Mouse (Mus musculus): ENCODE data around the gene Trim13. TPM values are rescaled to one million over a fixed set of nuclear protein-coding genes. Genes with fewer than 3 reads are reported as not detected.
"Not testable (repeated sequence)": the region's sequence is repeated elsewhere in the genome, so short reads cannot be mapped to it uniquely, and the experiment has no call there.

Gene Trim13
- polyA plus RNA-seq (2011; ENCODE audit: insufficient read depth, insufficient read length, low replicate concordance, missing spikeins), result 1.0 and 8.7 TPM in 2 replicates

GRCm38 (mm10) chr14:61597968-61598367 is at the start of gene Trim13:
Gene Trim13, plus strand, starts transcription at chr14:61598247.
- H3K27ac ChIP-seq (ENCODE audit: control insufficient read depth, insufficient read depth, low read depth, low read length, poor library complexity), result no peak within 1 kb of the TSS
- H3K4me3 ChIP-seq (replicated peaks; ENCODE audit: control insufficient read depth, low read depth, low read length), result peak within 1 kb of the TSS; percentile 67
- WGBS, result 37% methylated on average over 5 of the region's 5 CpGs
- TF ChIP-seq POLR2A (IDR thresholded peaks at IDR 0.05; ENCODE audit: borderline replicate concordance, control insufficient read depth, low read depth, low read length) (no peak), CTCF (IDR thresholded peaks at IDR 0.05; ENCODE audit: control insufficient read depth, insufficient read depth, low read length) (no peak)
- H3K4me1 ChIP-seq (ENCODE audit: control insufficient read depth, insufficient read depth, low read length), result peaks cover 2% of the 10 kb centered on the region; the same call in 1 of the 2 replicates

- H3K4me1 ChIP-seq (ENCODE audit: control insufficient read depth, insufficient read depth, low read length), result no peaks in the 10 kb centered on the region; the same call in 1 of the 2 replicates
- TF ChIP-seq POLR2A (IDR thresholded peaks at IDR 0.05; ENCODE audit: borderline replicate concordance, control insufficient read depth, low read depth, low read length) (no peak), CTCF (IDR thresholded peaks at IDR 0.05; ENCODE audit: control insufficient read depth, insufficient read depth, low read length) (no peak)
- no peak overlapping the region for H3K27ac ChIP-seq (ENCODE audit: control insufficient read depth, insufficient read depth, low read depth, low read length, poor library complexity)
- no peak overlapping the region for H3K4me3 ChIP-seq (replicated peaks; ENCODE audit: control insufficient read depth, low read depth, low read length)
- 24% methylated on average over 1 of the region's 1 CpGs for WGBS
Observed at GRCm38 (mm10) chr14:61548614-61549013, 49.4 kb upstream of the Trim13 start.

- WGBS, result 2% methylated on average over 6 of the region's 6 CpGs
- Histone ChIP-seq H3K4me3 (replicated peaks; ENCODE audit: control insufficient read depth, low read depth, low read length) (peak overlapping the region; percentile 83), H3K27ac (ENCODE audit: control insufficient read depth, insufficient read depth, low read depth, low read length, poor library complexity) (no peak overlapping the region; the same call in 1 of the 2 replicates), H3K4me1 (ENCODE audit: control insufficient read depth, insufficient read depth, low read length) (no peaks in the 10 kb centered on the region; the same call in 1 of the 2 replicates)
- no peak for TF ChIP-seq POLR2A (IDR thresholded peaks at IDR 0.05; ENCODE audit: borderline replicate concordance, control insufficient read depth, low read depth, low read length)
- TF ChIP-seq CTCF (IDR thresholded peaks at IDR 0.05; ENCODE audit: control insufficient read depth, insufficient read depth, low read length), result no peak
Observed at GRCm38 (mm10) chr14:61555931-61556288, 42.1 kb upstream of the Trim13 start.

GRCm38 (mm10) chr14:61556289-61557147 is 41.5 kb upstream of the Trim13 start, which contains the start of gene Spryd7:
Gene Spryd7, minus strand, starts transcription at chr14:61556886.
- Histone ChIP-seq H3K4me1 (ENCODE audit: control insufficient read depth, insufficient read depth, low read length) (no peaks in the 10 kb centered on the region; the same call in 1 of the 2 replicates), H3K4me3 (replicated peaks; ENCODE audit: control insufficient read depth, low read depth, low read length) (peak within 1 kb of the TSS; percentile 83), H3K27ac (ENCODE audit: control insufficient read depth, insufficient read depth, low read depth, low read length, poor library complexity) (peak within 1 kb of the TSS; percentile 43)
- under 1% methylated on average over 72 of the region's 72 CpGs for WGBS
- no peak for TF ChIP-seq CTCF (IDR thresholded peaks at IDR 0.05; ENCODE audit: control insufficient read depth, insufficient read depth, low read length)
- peak; percentile 70; the same call in 1 of the 2 replicates for TF ChIP-seq POLR2A (IDR thresholded peaks at IDR 0.05; ENCODE audit: borderline replicate concordance, control insufficient read depth, low read depth, low read length)

- Histone ChIP-seq H3K4me3 (replicated peaks; ENCODE audit: control insufficient read depth, low read depth, low read length) (no peak overlapping the region), H3K4me1 (ENCODE audit: control insufficient read depth, insufficient read depth, low read length) (no peaks in the 10 kb centered on the region; the same call in 1 of the 2 replicates), H3K27ac (ENCODE audit: control insufficient read depth, insufficient read depth, low read depth, low read length, poor library complexity) (no peak overlapping the region)
- 80% methylated on average over 6 of the region's 6 CpGs for WGBS
- no peak for TF ChIP-seq CTCF (IDR thresholded peaks at IDR 0.05; ENCODE audit: control insufficient read depth, insufficient read depth, low read length)
- TF ChIP-seq POLR2A (IDR thresholded peaks at IDR 0.05; ENCODE audit: borderline replicate concordance, control insufficient read depth, low read depth, low read length), result no peak
Observed at GRCm38 (mm10) chr14:61558901-61559300, 39.1 kb upstream of the Trim13 start.

GRCm38 (mm10) chr14:61559856-61560255 is 38.2 kb upstream of the Trim13 start:
- H3K27ac ChIP-seq (ENCODE audit: control insufficient read depth, insufficient read depth, low read depth, low read length, poor library complexity), result no peak overlapping the region
- no peak for TF ChIP-seq POLR2A (IDR thresholded peaks at IDR 0.05; ENCODE audit: borderline replicate concordance, control insufficient read depth, low read depth, low read length)
- no peak for TF ChIP-seq CTCF (IDR thresholded peaks at IDR 0.05; ENCODE audit: control insufficient read depth, insufficient read depth, low read length)
- 83% methylated on average over 3 of the region's 3 CpGs for WGBS

GRCm38 (mm10) chr14:61566211-61566610 is 31.8 kb upstream of the Trim13 start:
- H3K4me3 ChIP-seq (replicated peaks; ENCODE audit: control insufficient read depth, low read depth, low read length); H3K27ac ChIP-seq (ENCODE audit: control insufficient read depth, insufficient read depth, low read depth, low read length, poor library complexity); H3K4me1 ChIP-seq (ENCODE audit: control insufficient read depth, insufficient read depth, low read length): not testable (repeated sequence)
- WGBS, result 70% methylated on average over 4 of the region's 4 CpGs

More at GRCm38 (mm10) chr14:61559856-61560255, 38.2 kb upstream of the Trim13 start:
- H3K4me1 ChIP-seq (ENCODE audit: control insufficient read depth, insufficient read depth, low read length), result no peaks in the 10 kb centered on the region
- no peak overlapping the region for H3K4me3 ChIP-seq (replicated peaks; ENCODE audit: control insufficient read depth, low read depth, low read length)

GRCm38 (mm10) chr14:61569344-61569743 is 28.7 kb upstream of the Trim13 start:
- 57% methylated on average over 2 of the region's 2 CpGs for WGBS
- Histone ChIP-seq H3K27ac (ENCODE audit: control insufficient read depth, insufficient read depth, low read depth, low read length, poor library complexity) (no peak overlapping the region), H3K4me3 (replicated peaks; ENCODE audit: control insufficient read depth, low read depth, low read length) (no peak overlapping the region), H3K4me1 (ENCODE audit: control insufficient read depth, insufficient read depth, low read length) (no peaks in the 10 kb centered on the region)
- TF ChIP-seq CTCF (IDR thresholded peaks at IDR 0.05; ENCODE audit: control insufficient read depth, insufficient read depth, low read length) (no peak), POLR2A (IDR thresholded peaks at IDR 0.05; ENCODE audit: borderline replicate concordance, control insufficient read depth, low read depth, low read length) (no peak)
